Mouse (Mus musculus) c-Kit-positive CD71-positive TER-119-positive erythroid progenitor cells, embryonic 14.5 days (primary cell): ENCODE results near the gene Npb.
"Not testable (repeated sequence)": the region's sequence is repeated elsewhere in the genome, so short reads cannot be mapped to it uniquely, and the experiment has no call there.

Experiments
- DNase-seq: peaks from one replicate; pipeline ENCODE4 v3.0.0-alpha.2; 2013; ENCODE audit warnings: low spot score

Gene Npb

DNA sequence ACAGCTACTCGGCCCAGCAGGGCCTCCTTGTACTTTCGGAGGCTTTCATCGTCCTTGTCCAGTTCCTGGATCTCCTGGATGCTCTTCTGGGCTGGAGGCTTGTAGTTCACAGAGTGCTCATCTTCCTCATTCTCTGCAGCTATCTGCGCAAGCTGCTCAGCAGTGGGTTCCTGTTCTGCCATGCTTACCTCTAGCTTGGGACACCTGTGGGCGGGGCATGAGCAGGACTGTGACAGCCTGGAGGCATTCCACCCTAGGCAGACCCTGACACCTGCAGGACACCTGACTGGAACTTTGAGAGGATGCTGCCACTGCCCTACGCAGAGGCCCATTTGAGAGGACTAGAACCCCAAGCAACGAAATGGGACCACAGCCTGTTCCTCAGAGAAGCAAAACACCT lies 28.1 kb upstream of the Npb start:
- DNase-seq: no peak

DNA sequence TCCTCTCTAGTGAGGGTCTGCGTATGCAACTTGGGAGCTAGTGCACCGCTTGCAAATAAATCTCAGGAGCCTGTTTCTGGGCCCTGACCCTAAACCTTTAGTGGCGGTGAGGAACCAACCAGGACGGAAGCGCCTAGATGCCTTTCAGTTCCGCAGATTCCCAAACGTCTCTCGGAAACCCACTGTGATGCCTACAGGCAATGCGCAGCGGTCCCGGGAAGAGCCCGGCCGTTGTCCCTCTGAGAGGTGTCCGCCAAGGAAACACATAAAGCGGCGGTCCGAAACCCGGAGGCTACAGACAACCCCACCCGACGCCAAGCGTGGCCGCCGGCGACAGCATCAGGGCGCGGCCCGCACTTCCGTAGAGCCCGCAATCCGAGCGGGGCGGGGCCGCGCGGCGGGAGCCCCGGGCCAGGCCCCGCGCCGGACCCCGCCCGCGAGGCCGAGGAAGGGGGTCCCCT lies 27.4 kb upstream of the Npb start:
- no peak for DNase-seq

DNA sequence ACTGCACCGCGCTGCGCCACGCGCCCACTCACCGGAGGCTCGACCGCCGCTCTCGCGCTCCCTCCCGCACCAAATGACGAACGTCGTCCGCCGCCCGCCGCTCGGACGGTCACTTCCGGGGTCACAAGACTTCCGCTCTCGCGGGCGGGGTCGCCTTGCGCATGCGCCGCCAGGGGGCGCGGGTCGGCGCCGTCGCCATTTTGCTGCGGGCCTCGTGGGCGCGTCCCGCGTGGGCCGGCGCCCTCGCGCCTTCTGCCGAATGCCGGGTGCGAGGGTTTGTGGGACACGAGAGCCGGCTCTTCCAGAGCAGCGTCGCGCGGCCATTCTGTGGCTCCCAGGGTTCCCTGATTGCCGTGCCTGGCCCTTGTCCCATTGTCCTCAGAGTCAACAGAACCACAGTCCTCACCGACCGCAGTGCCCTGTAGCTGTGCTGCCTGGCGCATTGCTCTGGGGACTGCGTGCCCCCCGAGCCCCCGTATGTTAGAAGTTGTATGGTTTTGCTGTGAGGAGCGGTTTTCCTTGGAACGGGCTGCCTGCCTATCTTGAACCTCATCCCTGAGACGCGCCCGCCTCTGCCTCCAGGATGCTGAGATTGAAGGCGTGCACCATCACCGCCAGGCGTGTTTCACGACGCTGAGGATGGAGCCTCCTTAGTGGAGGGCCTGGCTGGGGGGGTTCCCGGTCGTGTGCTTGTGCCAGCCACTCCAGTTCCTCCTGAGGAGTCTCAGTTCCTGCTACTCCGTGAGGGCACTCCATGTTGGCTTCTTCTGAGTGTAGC lies 26.6 kb upstream of the Npb start, which contains the start of gene Arhgdia:
Gene Arhgdia (minus strand): TSS at position 135 of the 778 bp plus-strand sequence.
- peak; percentile 70 for DNase-seq

DNA sequence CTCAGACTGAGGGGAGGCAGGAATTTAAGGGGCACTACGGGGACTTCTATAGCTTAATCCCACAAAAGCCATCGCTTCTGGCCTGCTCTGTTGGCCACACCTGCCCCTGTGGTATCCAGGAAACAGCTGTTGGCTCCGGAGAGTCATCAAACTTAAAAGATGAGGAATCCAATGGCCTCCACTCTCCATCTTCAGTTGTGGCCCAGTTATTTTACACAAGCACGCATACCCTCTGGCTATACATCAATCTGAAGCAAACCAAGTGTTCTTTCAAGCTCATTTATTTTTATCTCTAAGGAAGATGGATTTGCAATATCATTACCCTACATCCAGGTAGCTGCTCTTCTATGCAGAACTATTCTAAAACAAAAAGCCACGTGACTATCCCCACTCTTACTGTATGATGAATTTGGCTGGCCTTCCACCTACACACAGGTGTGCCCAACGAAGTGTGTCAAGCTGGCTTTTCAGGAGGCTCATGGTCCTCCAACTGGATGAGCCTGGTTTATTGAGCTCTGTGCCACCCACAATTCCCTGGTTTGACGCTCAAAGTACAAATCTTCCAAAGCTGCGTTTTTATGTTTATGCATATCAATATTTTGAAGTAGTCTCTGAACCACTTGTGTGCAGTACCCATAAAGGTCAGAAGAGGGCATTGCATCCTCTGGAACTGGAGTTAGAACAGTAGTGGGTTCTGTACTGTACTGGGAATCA lies 25.9 kb upstream of the Npb start:
- peak; percentile 72 for DNase-seq

DNA sequence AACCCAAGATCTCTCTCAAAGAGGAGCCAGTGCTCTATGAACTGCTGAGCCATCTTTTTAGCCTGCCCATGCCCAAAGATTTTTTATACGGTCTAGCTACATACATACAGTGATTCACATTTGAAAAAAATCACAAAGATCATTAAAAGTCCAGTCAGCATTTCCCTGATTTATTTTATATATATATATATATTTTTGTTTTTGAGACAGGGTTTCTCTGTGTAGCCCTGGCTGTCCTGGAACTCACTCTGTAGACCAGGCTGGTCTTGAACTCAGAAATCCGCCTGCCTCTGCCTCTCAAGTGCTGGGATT lies 25.3 kb upstream of the Npb start:
- DNase-seq: not testable (repeated sequence)

DNA sequence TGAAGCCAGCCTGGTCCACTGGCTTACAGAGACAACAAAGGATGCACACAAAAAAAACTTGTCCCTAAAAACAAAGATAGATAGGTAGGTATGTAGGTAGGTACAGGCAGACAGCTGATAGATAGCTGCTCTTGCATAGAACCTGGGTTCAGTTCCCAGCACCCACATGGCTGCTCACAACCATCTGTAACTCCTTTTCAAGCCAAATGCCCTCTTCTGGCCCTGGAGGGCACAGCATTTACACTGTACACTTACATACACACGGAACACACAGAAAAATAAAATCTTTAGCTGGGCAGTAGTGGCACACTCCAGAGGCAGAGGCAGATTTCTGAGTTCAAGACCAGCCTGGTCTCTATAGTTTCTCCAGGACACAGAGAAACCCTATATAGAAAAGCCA lies 24.3 kb upstream of the Npb start:
- no peak for DNase-seq

DNA sequence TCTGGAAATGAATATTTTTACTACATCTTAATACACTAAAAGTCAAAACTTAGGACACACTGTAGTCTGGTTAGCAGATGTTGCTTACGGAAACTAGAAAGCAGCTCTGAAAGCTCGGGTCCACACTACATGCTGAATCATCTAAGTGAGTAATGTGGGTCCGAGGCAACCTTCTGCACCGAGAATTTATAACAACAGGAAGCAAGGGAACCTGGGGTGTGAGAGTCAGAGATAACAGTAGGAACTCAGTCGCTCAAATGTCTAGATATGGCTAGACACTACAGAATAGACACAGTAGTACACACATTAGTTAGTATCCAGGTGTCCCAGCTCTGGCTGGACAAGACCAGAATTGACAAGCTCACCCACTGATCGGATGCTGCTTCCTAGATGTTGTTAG lies 19.7 kb upstream of the Npb start:
- no peak for DNase-seq

DNA sequence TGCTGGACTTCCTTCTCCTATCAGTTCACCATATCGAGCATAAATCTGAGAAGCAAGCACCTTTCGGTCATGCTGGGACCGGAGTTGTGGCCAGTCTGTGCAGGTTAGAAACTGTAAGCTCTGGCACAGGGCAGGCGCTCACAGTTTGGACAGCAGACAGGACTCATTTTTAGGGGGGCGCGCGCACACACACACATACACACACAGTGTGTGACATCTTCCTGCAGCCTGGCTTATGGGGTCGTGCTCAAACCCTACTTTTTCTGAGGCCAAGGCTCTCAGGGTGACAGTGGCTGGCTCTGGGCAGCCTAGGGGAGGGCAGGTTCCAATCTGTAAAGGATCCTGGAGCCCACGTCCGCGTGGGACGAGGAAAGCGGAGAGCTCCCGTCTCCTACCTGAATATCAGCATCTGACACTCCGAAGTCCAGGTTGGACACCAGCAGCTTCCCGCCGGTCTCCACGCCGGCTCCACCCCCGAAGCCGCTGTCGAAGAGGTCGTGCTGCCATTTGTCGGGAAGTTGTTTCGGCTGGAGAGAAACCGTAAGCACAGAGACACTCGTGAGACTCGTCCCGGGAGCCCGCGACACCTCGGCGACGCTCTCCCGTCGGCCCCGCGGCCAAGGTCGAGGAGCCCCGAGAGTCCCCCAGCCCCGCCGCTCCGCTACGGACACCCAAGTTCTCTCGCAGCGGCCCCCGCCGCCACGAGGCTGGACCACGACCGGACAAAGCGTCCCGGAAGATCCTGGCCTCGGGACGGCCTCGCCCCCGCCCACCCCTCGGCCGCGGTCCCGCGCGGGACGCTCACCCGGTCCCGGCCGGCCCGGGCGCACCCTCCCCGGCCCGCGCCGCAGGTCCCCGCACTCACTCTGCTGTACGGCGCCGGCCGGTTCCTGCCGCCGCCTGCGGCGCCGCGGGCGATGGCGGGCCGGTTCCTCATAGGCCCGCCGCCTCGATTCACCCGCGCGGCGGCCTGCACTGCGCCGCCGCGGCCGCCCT lies 10.7 kb upstream of the Npb start:
- no peak for DNase-seq

DNA sequence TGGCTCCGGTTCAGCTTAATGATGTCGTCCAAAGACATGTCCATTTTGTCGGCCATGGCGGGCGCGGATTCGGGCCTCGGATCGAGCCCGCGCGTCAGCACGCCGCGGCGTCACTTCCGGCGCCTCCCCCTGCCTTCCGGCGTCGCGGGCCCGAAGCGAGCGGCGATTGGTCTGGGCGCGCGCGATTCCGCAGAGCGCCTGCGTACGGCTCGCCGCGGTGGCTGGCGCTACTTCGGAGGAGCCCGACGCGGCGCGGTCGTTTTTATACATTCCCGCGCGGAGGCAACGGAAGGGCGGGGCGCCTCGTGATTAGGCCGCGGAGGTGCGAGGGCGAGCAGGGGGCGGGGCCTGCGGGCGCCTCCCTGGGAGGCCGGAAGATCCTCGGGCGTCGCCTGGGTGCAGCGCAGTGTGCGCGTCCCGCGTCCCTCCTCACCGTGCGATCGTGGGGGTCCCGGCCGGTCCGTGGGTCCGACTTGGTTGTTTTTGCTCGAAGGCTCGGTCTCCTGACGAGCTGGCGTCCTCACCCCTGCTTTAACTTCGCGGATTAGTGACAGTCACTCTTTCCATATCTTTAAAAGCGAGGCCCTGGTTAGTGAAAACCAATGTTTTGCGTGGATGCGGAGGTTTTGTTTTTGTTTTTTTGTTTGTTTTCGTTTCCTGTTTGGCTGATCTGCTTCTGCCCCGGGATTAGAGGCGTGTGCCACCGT lies 9.8 kb upstream of the Npb start, which contains the start of the genes Alyref and Anapc11:
Gene Alyref (minus strand): TSS at position 83 of the 707 bp plus-strand sequence.
Gene Anapc11 (plus strand): TSS at position 139 of the 707 bp plus-strand sequence.
- DNase-seq: peak; percentile 93

DNA sequence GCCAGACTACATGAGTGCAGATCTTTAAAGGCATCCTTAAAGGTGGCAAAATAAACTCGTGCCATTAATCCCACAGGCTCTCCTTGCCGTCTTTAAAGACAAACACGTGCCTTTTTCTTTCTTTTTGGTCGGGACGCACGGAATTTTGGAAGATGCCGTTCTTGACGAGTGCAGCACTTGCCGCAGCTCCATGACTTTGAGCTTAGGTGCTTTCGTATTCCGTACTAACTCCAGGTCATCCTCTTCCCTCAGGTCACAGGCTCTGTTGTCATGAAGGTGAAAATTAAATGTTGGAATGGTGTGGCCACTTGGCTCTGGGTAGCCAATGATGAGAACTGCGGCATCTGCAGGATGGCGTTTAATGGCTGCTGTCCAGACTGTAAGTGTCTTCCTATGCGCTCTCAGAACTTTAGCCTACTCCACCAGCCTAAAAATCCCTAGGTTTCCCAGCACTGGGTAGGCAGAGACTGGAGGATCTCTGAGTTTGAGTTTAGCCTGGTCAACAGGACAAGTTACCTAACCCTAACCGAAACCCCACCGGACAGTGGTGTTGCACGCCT lies 9.2 kb upstream of the Npb start:
- no peak for DNase-seq

DNA sequence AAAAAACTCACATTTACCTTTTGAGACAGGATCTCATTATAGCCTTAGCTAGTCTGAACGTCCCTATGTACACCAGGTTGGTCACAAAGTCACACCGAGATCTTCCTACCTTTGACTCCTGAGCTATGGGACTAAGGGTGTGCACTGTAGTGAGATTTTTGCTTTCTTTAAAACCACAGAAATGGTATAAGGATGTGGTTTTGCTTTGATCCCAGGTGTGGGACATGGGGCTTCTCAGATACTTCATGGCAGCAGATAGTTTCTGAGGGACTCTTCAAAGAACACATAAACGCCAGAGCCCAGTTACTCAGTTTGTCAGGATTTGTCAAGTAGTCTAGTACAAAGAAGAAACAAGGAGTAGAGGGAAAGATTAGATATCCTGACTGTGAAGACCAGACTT lies 7.6 kb upstream of the Npb start:
- no peak for DNase-seq

DNA sequence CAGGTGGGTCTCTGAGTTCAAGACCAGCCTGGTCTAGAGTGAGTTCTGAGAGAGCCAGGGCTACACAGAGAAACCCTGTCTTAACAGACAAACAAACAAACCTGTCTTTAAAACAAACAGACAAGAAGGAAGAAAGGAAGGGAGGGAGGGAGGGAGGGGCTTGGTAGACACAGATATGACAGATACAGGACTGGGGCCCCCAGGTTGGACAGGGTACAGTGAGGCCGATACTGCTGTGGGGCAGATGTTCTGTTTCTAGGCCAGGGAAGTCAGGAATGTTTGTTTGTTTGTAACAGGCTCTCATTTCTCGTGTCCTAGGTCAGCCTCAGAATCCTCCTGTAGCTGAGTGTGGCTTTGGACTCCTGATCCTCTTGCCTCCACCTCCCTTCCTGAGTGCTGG lies 4.7 kb upstream of the Npb start:
- no peak for DNase-seq

DNA sequence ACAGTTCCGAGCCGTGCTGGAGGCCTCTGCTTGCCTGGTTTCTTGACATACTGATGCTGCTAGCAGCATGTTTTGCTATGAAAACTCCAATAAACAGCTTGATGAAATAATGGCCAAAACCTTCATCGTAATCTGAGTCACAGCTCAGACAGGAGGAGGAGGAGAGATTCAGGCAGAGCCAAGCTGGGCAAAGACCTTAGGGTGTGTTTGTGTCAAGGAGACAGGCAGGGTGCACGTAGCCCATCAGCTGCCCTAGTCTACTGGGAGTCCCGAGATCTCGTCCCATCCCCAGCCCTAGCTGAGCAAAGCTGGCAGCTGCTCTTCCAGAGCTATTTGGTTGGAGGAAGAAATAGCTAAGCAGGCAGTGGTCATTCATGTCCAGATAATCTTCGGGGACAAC lies 2.6 kb upstream of the Npb start:
- DNase-seq: no peak

DNA sequence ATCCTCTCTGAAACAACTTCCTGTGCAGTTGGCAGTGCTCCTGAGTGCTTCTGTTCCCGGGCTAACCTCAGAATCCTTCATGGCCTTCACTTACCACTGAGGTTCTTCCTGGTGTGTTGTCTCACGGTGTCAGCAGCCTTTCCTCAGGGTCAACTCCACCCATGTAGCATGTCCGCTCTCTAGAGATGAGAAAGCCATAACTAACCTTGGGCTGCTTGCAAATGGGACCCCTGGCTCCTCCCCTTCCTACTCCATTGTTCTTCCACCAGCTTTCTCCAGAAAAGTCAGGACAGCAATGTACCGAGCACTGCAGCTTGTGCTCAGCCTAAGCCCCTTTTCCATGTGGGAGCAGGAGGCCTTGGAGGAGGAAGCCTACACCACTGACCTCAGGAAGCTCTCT lies 1.5 kb upstream of the Npb start:
- no peak for DNase-seq

DNA sequence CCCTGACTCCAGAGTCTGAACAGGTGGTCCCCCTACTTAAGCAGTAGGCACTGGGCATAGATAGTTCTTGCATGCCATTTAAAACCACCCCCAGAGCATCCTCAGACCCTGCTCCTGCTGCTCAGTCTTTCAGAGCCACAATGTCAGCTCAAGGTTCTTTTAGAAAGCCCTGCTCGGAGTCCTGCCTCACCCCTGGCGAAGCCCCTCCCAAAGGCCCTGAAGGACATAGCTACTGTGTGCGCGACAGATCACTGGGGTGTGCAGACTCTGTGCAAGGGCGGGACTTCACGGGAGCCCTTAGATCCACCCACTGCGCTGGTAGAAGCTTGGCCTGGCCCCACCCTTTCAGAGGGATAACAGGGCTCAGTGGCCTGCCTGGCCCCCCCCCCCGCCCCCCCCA lies 973 bp downstream of the Npb start:
- no peak for DNase-seq

DNA sequence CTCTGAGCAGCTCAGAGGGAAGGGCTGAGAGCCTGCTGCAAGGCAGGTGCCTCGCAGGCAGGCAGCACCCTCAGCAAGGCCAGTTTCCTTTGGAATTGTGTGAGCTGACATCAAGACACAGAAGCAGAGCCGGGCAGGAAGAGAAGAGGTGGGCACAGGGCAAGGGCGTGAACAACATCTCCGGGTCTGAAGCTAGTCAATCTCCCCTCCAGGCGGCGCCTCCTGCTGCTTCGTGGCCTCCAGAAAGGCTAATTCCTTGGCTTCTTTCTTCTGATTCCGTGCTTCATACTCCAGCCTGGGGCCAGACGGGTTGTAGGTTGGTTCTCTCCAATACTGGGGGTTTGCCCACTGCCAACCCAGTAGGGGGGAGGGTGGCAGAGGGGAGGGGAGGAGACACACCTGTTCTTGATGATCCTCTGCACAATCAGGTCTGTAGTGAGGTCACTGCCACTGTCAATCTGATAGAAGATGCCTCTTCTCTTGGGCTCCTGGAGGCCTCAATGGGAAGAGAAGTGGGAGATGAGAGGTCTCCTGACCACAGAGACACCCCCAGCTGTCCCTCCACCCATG lies 2.3 kb downstream of the Npb start:
- DNase-seq: no peak

DNA sequence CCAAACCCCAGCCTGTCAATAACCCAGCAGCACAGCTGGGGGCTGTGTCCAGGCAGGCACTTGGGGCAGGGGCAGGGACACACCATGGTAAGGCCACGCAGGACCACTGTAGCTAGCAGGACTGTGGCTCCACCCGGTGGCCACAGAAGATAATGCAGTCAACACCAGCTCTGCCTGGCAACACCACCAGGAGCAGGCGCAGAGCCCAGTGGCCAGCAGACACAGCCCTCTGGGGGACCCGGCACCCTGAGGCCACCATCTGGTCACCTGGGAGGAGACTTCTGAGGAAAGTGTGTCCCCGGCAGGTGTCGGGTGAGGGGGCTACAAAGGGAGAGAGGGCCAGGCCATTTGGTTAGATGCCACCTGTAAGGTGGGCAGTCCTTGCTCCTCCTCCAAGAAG lies 4.5 kb downstream of the Npb start:
- DNase-seq: no peak

DNA sequence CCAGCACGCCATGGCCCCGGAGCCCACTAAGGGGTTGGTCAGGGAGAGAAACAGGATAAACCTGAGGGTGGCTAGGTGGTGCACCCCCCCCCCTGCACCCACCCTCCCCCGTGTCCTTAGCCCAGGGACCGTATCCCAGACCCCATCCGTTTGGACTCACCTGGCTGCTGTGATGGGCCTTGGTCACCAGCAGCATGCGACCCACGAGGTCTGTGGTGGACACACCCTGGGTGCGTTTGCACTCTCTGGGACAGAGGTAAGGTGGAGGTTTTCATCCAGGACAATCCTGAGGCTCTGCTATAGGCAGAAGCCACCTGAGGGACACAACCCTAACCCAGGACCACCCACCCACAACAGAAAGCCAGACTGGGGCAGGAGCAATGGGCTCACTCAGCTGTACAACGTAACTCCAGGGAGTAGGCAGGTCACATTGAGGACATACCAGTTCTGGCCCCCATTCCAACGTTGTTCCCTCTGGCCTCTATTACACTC lies 5.2 kb downstream of the Npb start:
- DNase-seq: no peak

DNA sequence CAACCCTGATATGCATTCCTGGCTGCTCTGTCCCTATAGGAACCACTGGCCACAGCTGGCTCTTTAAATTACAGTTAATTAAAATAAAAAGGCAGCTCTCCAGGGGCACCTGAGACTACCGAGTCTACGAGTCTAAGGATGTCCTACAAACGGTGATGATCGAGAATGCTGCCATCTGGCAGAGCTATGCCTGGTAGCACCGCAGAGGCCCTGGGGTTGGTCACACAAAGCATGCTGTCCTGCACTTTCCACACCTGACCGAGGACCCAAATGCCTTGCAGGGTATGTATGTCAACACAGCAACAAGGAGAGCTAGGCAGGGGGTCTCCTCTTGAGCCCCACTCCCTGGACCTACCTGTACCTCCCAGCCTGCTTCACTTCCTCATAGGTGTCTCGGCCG lies 5.7 kb downstream of the Npb start:
- no peak for DNase-seq

DNA sequence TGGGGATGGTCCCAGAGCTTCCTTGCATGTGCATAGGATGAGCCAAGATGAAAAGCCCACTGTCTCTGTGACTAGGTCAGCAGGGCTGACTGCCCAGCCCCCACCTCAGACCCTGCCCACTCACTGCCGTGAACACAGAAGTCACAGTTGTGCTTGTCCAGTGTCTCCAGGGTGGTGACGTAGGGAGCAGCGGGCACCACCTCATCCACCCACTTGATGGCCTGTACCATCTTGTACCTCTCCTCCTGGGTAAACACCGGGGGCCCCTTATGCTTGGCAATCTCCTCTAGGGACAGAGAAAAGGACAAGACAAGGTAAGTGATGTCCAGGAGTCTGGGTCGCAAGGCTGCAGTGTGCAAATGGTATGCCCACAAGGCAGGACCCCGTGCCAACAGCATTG lies 6.9 kb downstream of the Npb start:
- DNase-seq: no peak
